Mouse (Mus musculus): ENCODE measurements around the gene Gm49378. TPM values are rescaled to one million over a fixed set of nuclear protein-coding genes. Genes with fewer than 3 reads are reported as not detected.

Gm49378 gene
- polyA plus RNA-seq, 2 experiments: 3.7 to 6.8 TPM

- H3K9ac ChIP-seq (ENCODE audit: low read depth, low read length, severe bottlenecking): no peak overlapping the region
- H3K4me2 ChIP-seq (replicated peaks; ENCODE audit: low read depth, low read length, severe bottlenecking): no peak overlapping the region
- 93% methylated on average over 5 of the region's 5 CpGs for WGBS
- TF ChIP-seq POLR2A (IDR thresholded peaks at IDR 0.05; ENCODE audit: borderline replicate concordance, extremely low read depth, insufficient read depth, insufficient read length): no peak
- no peak overlapping the region for H3K27ac ChIP-seq (replicated peaks; ENCODE audit: low read depth, low read length)
- ATAC-seq (ENCODE audit: low FRiP score, low read depth): no peak
- peaks cover 15% of the 10 kb centered on the region for H3K4me1 ChIP-seq (ENCODE audit: control insufficient read depth, insufficient read depth, low read length)
- H3K27me3 ChIP-seq (ENCODE audit: control insufficient read depth, insufficient read depth, low read length): no peaks in the 10 kb centered on the region
- no peak overlapping the region for H3K4me3 ChIP-seq (replicated peaks; ENCODE audit: low read length)
- H3K9me3 ChIP-seq (ENCODE audit: control insufficient read depth, low read length): no peaks in the 10 kb centered on the region
- peaks cover 28% of the 10 kb centered on the region for H3K36me3 ChIP-seq (ENCODE audit: control insufficient read depth, insufficient read depth, low read length)
- no peak for DNase-seq (ENCODE audit: low spot score)
Observed at GRCm38 (mm10) chr14:55589271-55589670, 48.4 kb downstream of the Gm49378 start.

DNA sequence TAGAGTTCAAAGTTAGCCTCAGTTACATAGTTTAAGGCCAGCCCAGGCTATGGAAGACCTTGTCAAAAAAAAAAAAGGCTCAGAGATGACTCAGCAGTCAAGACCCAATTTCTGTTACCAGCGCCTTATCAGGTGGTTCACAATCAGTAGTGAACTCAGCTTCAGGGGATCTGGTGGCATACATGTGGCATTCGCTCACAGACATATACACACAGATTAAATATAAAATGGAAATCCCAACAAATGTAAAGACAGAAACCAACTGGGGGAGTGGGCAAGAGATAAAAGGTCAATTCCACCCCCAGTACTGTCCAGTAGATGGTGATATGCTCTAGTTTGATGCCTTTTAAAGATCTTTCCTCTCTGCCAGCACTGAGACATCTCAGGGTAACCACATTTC is 51.5 kb downstream of the Gm49378 start:
- H3K4me3 ChIP-seq (replicated peaks; ENCODE audit: low read length): no peak overlapping the region
- ATAC-seq (ENCODE audit: low FRiP score, low read depth) (no peak), DNase-seq (ENCODE audit: low spot score) (no peak)
- TF ChIP-seq POLR2A (IDR thresholded peaks at IDR 0.05; ENCODE audit: borderline replicate concordance, extremely low read depth, insufficient read depth, insufficient read length): no peak
- H3K27me3 ChIP-seq (ENCODE audit: control insufficient read depth, insufficient read depth, low read length): no peaks in the 10 kb centered on the region
- H3K9me3 ChIP-seq (ENCODE audit: control insufficient read depth, low read length): no peaks in the 10 kb centered on the region
- 93% methylated on average over 2 of the region's 2 CpGs for WGBS
- H3K9ac ChIP-seq (ENCODE audit: low read depth, low read length, severe bottlenecking): no peak overlapping the region
- H3K27ac ChIP-seq (replicated peaks; ENCODE audit: low read depth, low read length): no peak overlapping the region
- H3K36me3 ChIP-seq (ENCODE audit: control insufficient read depth, insufficient read depth, low read length): peaks cover 33% of the 10 kb centered on the region
- H3K4me2 ChIP-seq (replicated peaks; ENCODE audit: low read depth, low read length, severe bottlenecking): no peak overlapping the region
- H3K4me1 ChIP-seq (ENCODE audit: control insufficient read depth, insufficient read depth, low read length): peaks cover 7% of the 10 kb centered on the region

DNA sequence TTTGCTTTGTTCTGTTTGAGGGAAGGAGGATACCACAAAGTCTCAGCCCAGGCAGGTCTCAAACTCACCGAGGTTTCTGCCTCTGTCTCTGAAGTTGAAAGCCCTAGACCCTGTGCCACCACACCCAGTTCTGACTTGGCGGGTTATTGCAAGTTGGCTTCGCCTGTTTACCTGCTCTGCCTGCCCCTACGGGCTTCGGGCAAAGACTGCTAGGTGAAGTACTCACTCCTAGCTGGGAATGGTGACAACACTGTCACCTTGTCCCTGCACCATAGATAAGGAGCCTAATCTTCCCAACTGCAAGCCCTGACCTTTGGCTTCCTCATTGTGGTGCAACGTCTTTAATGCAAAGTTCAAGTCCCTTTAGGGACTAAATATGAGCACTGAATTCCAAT is 52.1 kb downstream of the Gm49378 start:
- no peaks in the 10 kb centered on the region for H3K9me3 ChIP-seq (ENCODE audit: control insufficient read depth, low read length)
- ATAC-seq (ENCODE audit: low FRiP score, low read depth) (no peak), DNase-seq (ENCODE audit: low spot score) (no peak)
- no peak overlapping the region for H3K27ac ChIP-seq (replicated peaks; ENCODE audit: low read depth, low read length)
- peaks cover 7% of the 10 kb centered on the region for H3K4me1 ChIP-seq (ENCODE audit: control insufficient read depth, insufficient read depth, low read length)
- H3K4me3 ChIP-seq (replicated peaks; ENCODE audit: low read length): peak overlapping the region; percentile 43; the same call in 1 of the 2 replicates
- no peaks in the 10 kb centered on the region for H3K27me3 ChIP-seq (ENCODE audit: control insufficient read depth, insufficient read depth, low read length)
- TF ChIP-seq POLR2A (IDR thresholded peaks at IDR 0.05; ENCODE audit: borderline replicate concordance, extremely low read depth, insufficient read depth, insufficient read length): no peak
- peaks cover 37% of the 10 kb centered on the region for H3K36me3 ChIP-seq (ENCODE audit: control insufficient read depth, insufficient read depth, low read length)
- WGBS: 58% methylated on average over 6 of the region's 6 CpGs
- H3K9ac ChIP-seq (ENCODE audit: low read depth, low read length, severe bottlenecking): no peak overlapping the region
- peak overlapping the region; percentile 54; the same call in 1 of the 2 replicates for H3K4me2 ChIP-seq (replicated peaks; ENCODE audit: low read depth, low read length, severe bottlenecking)

GRCm38 (mm10) chr14:55584702-55585565 is 52.8 kb downstream of the Gm49378 start, which contains the start of gene Emc9:
Gene Emc9, minus strand, starts transcription at chr14:55585302.
- Histone ChIP-seq H3K4me3 (replicated peaks; ENCODE audit: low read length) (peak within 1 kb of the TSS; percentile 43), H3K9ac (ENCODE audit: low read depth, low read length, severe bottlenecking) (peak within 1 kb of the TSS; percentile 48), H3K9me3 (ENCODE audit: control insufficient read depth, low read length) (no peaks in the 10 kb centered on the region), H3K4me2 (replicated peaks; ENCODE audit: low read depth, low read length, severe bottlenecking) (peak within 1 kb of the TSS; percentile 54), H3K36me3 (ENCODE audit: control insufficient read depth, insufficient read depth, low read length) (peaks cover 40% of the 10 kb centered on the region), H3K27ac (replicated peaks; ENCODE audit: low read depth, low read length) (no peak within 1 kb of the TSS), H3K4me1 (ENCODE audit: control insufficient read depth, insufficient read depth, low read length) (peaks cover 3% of the 10 kb centered on the region), H3K27me3 (ENCODE audit: control insufficient read depth, insufficient read depth, low read length) (no peaks in the 10 kb centered on the region)
- DNase-seq (ENCODE audit: low spot score) (no peak), ATAC-seq (ENCODE audit: low FRiP score, low read depth) (peak; percentile 66)
- WGBS: 3% methylated on average over 35 of the region's 43 CpGs
- no peak for TF ChIP-seq POLR2A (IDR thresholded peaks at IDR 0.05; ENCODE audit: borderline replicate concordance, extremely low read depth, insufficient read depth, insufficient read length)

DNA sequence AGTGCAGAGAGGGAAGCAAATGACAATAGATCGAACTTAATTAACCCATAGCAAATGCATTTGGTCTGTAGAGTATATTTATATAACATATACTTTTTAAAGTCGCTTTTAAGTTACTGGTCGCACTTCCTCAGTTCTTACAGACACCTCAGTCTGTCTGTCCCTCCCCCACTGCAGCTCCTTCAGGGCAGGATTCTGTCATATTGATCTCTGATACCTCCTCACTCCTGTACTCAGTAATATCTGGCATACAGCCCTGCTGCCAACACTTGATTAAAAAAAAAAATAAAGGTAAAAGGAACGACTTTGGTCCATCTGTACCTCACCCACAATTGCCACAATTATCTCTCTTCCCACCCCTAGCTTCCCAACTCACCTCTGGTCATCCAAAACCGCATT is 53.4 kb downstream of the Gm49378 start:
- H3K4me2 ChIP-seq (replicated peaks; ENCODE audit: low read depth, low read length, severe bottlenecking): peak overlapping the region; percentile 54
- H3K27me3 ChIP-seq (ENCODE audit: control insufficient read depth, insufficient read depth, low read length): no peaks in the 10 kb centered on the region
- peak overlapping the region; percentile 48 for H3K9ac ChIP-seq (ENCODE audit: low read depth, low read length, severe bottlenecking)
- 37% methylated on average over 5 of the region's 5 CpGs for WGBS
- no peak for TF ChIP-seq POLR2A (IDR thresholded peaks at IDR 0.05; ENCODE audit: borderline replicate concordance, extremely low read depth, insufficient read depth, insufficient read length)
- peaks cover 40% of the 10 kb centered on the region for H3K36me3 ChIP-seq (ENCODE audit: control insufficient read depth, insufficient read depth, low read length)
- no peaks in the 10 kb centered on the region for H3K9me3 ChIP-seq (ENCODE audit: control insufficient read depth, low read length)
- ATAC-seq (ENCODE audit: low FRiP score, low read depth) (no peak), DNase-seq (ENCODE audit: low spot score) (no peak)
- H3K4me3 ChIP-seq (replicated peaks; ENCODE audit: low read length): peak overlapping the region; percentile 43
- H3K4me1 ChIP-seq (ENCODE audit: control insufficient read depth, insufficient read depth, low read length): no peaks in the 10 kb centered on the region
- H3K27ac ChIP-seq (replicated peaks; ENCODE audit: low read depth, low read length): no peak overlapping the region
